Mouse (Mus musculus) heart, postnatal 0 days (tissue): ENCODE measurements at regions not wholly inside any gene's neighbourhood (a gene's known extent, or its start where the extent isn't known, plus 50 kb on each side); places are given as distances from the start of the nearest gene placed in this dataset.

Experiments
- CTCF ChIP-seq: IDR thresholded peaks from 2 replicates; pipeline ENCODE4 v1.5.1; 2016; ENCODE audit warnings: antibody characterized with exemption, control low read depth, low read depth
- EP300 ChIP-seq: IDR thresholded peaks from 2 replicates; pipeline ENCODE4 v1.6.1; 2016; ENCODE audit warnings: antibody characterized with exemption, low read depth

GRCm38 (mm10) chr13:112012640-112013039 is 203.8 kb upstream of the Map3k1 start:
- TF ChIP-seq CTCF: no peak
- no peak for TF ChIP-seq EP300
